Mouse (Mus musculus) layer of hippocampus, postnatal 36 days (tissue): Measurements from ENCODE around the gene Sec61a2. TPM values are rescaled to one million over a fixed set of nuclear protein-coding genes. Genes with fewer than 3 reads are reported as not detected.
A peak's percentile ranks its signal among the peaks of the same experiment; 100 is the strongest.

Experiments
- DNase-seq, 2 experiments: peaks; one replicate each; pipeline ENCODE4 v3.0.0; 2022
- total RNA-seq, 2 experiments: library from RNA; stranded (reverse); gene quantifications; 2 replicates each; pipeline ENCODE4 v1.2.3; 2021

The Sec61a2 gene
- total RNA-seq, result 100 to 1,000 TPM in 1 of 2 experiments, 10 to 100 TPM in 1; 92.0 to 108 TPM

GRCm38 (mm10) chr2:5894843-5895570 is at the start of gene Sec61a2:
Gene Sec61a2, minus strand, starts transcription at chr2:5895432.
- DNase-seq, result peak; percentile 99

GRCm38 (mm10) chr2:5943071-5943470 is 47.8 kb upstream of the Sec61a2 start:
- DNase-seq, result no peak

GRCm38 (mm10) chr2:5942416-5943032 is 47.3 kb upstream of the Sec61a2 start, which contains the start of gene Dhtkd1:
Gene Dhtkd1, minus strand, starts transcription at chr2:5942792.
- DNase-seq, result peak; percentile 72 to 74

- DNase-seq, result no peak
Observed at GRCm38 (mm10) chr2:5941861-5942415, 46.7 kb upstream of the Sec61a2 start.

GRCm38 (mm10) chr2:5940936-5941335 is 45.7 kb upstream of the Sec61a2 start:
- DNase-seq, result no peak

GRCm38 (mm10) chr2:5939911-5940310 is 44.7 kb upstream of the Sec61a2 start:
- DNase-seq, result no peak

GRCm38 (mm10) chr2:5939319-5939718 is 44.1 kb upstream of the Sec61a2 start:
- no peak for DNase-seq

GRCm38 (mm10) chr2:5936550-5936949 is 41.3 kb upstream of the Sec61a2 start:
- DNase-seq, result no peak

GRCm38 (mm10) chr2:5936068-5936467 is 40.8 kb upstream of the Sec61a2 start:
- DNase-seq, result no peak

GRCm38 (mm10) chr2:5934936-5935335 is 39.7 kb upstream of the Sec61a2 start:
- no peak for DNase-seq

GRCm38 (mm10) chr2:5931938-5932337 is 36.7 kb upstream of the Sec61a2 start:
- no peak for DNase-seq

- no peak for DNase-seq
Observed at GRCm38 (mm10) chr2:5930291-5931054, 35.2 kb upstream of the Sec61a2 start.

- no peak for DNase-seq
Observed at GRCm38 (mm10) chr2:5929793-5930192, 34.6 kb upstream of the Sec61a2 start.

- no peak for DNase-seq
Observed at GRCm38 (mm10) chr2:5927481-5927880, 32.2 kb upstream of the Sec61a2 start.

- no peak for DNase-seq
Observed at GRCm38 (mm10) chr2:5923786-5924185, 28.6 kb upstream of the Sec61a2 start.

- DNase-seq, result no peak
Observed at GRCm38 (mm10) chr2:5922823-5923222, 27.6 kb upstream of the Sec61a2 start.

GRCm38 (mm10) chr2:5911282-5911965 is 16.2 kb upstream of the Sec61a2 start:
- no peak for DNase-seq

- DNase-seq, result no peak
Observed at GRCm38 (mm10) chr2:5906625-5907024, 11.4 kb upstream of the Sec61a2 start.

GRCm38 (mm10) chr2:5906092-5906491 is 10.9 kb upstream of the Sec61a2 start:
- DNase-seq, result peak in 1 of 2 experiments; percentile 47

GRCm38 (mm10) chr2:5900145-5900544 is 4.9 kb upstream of the Sec61a2 start:
- DNase-seq, result no peak

GRCm38 (mm10) chr2:5894296-5894695 is 936 bp downstream of the Sec61a2 start:
- no peak for DNase-seq

GRCm38 (mm10) chr2:5889412-5889811 is 5.8 kb downstream of the Sec61a2 start:
- no peak for DNase-seq
